ENCODE assay signal across 11 mouse cellular contexts in genomic region chr7:76791247-76791646, GRCm38 (mm10).
DNase-seq lines count a peak whose midpoint lies in the region.
"Had no signal": no experiment of that assay in that cellular context is flagged by ENCODE, and none has a peak within 500 bp of the region (broad histone marks: within the 10 kb centered on the region; RNA-seq: fewer than 3 reads in every experiment).

No protein-coding gene starts in this region.

- DNase-seq in cerebellum, postnatal 10 days = peak; percentile 84 to 89
- DNase-seq in cerebellum, adult 9-10 months = no peak
- DNase-seq in heart, adult 11 months = peak; percentile 92
- no peak for DNase-seq in heart, adult 8-10 months (ENCODE audit: low spot score)
- peak; percentile 5 for DNase-seq in ovary, postnatal 10 days (ENCODE audit: low spot score)
- no peak for DNase-seq in ovary, postnatal 36 days (ENCODE audit: low spot score)
- peak; percentile 50 for DNase-seq in heart, postnatal 4 days
- DNase-seq in spleen, postnatal 10 days (ENCODE audit: low spot score in 2 of 2) = no peak
- DNase-seq: adrenal gland, adult 2 months; liver, embryonic 13.5 days; lung, postnatal 36 days had no signal

Comparison
In these comparisons a context has a peak if more than half of its experiments do, and no peak if none do; other contexts are left out.
1. DNase-seq: peak in cerebellum, postnatal 10 days (2 of 2), heart, adult 11 months (single experiment), ovary, postnatal 10 days (single experiment) and heart, postnatal 4 days (single experiment); none in cerebellum, adult 9-10 months (single experiment), heart, adult 8-10 months (single experiment), ovary, postnatal 36 days (single experiment) and spleen, postnatal 10 days (0 of 2).